11 mouse cellular contexts compared by ENCODE assay signal in genomic region chr6:52220003-52220864, GRCm38 (mm10). TPM values are rescaled to one million over a fixed set of nuclear protein-coding genes. Genes with fewer than 3 reads are reported as not detected.
DNase-seq lines count a peak whose midpoint lies in the region; ATAC-seq and TF ChIP-seq lines count a peak whose summit lies in the region.
"Had no signal": no experiment of that assay in that cellular context is flagged by ENCODE, and none has a peak within 500 bp of the region (broad histone marks: within the 10 kb centered on the region; RNA-seq: fewer than 3 reads in every experiment).

No protein-coding gene starts in this region.

- H3K27me3 ChIP-seq in lung, embryonic 14.5 days (ENCODE audit: insufficient read depth, low read length), result peaks cover 99% of the 10 kb centered on the region
- peaks cover 95% of the 10 kb centered on the region for H3K27me3 ChIP-seq in intestine, embryonic 14.5 days (replicated peaks; ENCODE audit: control insufficient read depth, insufficient read depth, low read length)
- H3K27me3 ChIP-seq in limb, embryonic 10.5 days (ENCODE audit: low read depth, poor library complexity, severe bottlenecking), result peaks cover 36% of the 10 kb centered on the region

- no peak for ATAC-seq in lung, embryonic 14.5 days (ENCODE audit: insufficient read depth)
- ATAC-seq in intestine, embryonic 14.5 days (replicated peaks; ENCODE audit: low FRiP score, low TSS enrichment, low read depth), result no peak

- H3K9ac ChIP-seq in lung, embryonic 14.5 days, result no peak overlapping the region
- H3K9ac ChIP-seq in intestine, embryonic 14.5 days (ENCODE audit: low read length), result peak overlapping the region; percentile 64; the same call in 1 of the 2 replicates
- H3K9ac ChIP-seq: hindbrain, embryonic 13.5 days had no signal

- peak overlapping the region; percentile 58; the same call in 1 of the 2 replicates for H3K4me3 ChIP-seq in lung, embryonic 14.5 days (ENCODE audit: low read depth, low read length)
- peak overlapping the region; percentile 59 for H3K4me3 ChIP-seq in intestine, embryonic 14.5 days (ENCODE audit: low read depth, low read length)
- H3K4me3 ChIP-seq in limb, embryonic 10.5 days, result peak overlapping the region; percentile 90

- no peaks in the 10 kb centered on the region for H3K36me3 ChIP-seq in lung, embryonic 14.5 days (ENCODE audit: insufficient read depth)
- no peaks in the 10 kb centered on the region for H3K36me3 ChIP-seq in intestine, embryonic 14.5 days (ENCODE audit: control insufficient read depth, insufficient read depth, low read length)
- H3K36me3 ChIP-seq in limb, embryonic 10.5 days, result peaks cover 25% of the 10 kb centered on the region
- H3K36me3 ChIP-seq: hindbrain, embryonic 13.5 days had no signal

- 43% methylated on average over 32 of the region's 32 CpGs for WGBS in lung, embryonic 14.5 days
- 37% methylated on average over 32 of the region's 32 CpGs for WGBS in intestine, embryonic 14.5 days
- WGBS in limb, embryonic 10.5 days, result 6% methylated on average over 32 of the region's 32 CpGs

- peak overlapping the region; percentile 94 for H3K4me2 ChIP-seq in lung, embryonic 14.5 days
- peak overlapping the region; percentile 96 for H3K4me2 ChIP-seq in intestine, embryonic 14.5 days (ENCODE audit: low read length)

- no peak for DNase-seq in lung, embryonic 14.5 days
- no peak for DNase-seq in lung, postnatal 36 days
- DNase-seq in intestine, embryonic 14.5 days (ENCODE audit: low spot score), result peak; percentile 85
- DNase-seq in limb, embryonic 10.5 days (ENCODE audit: low spot score), result peak; percentile 73
- peak; percentile 39 for DNase-seq in testis, postnatal 10 days (ENCODE audit: low spot score)
- no peak for DNase-seq in cerebellum, postnatal 25 days
- no peak for DNase-seq in c-Kit-positive CD71-positive TER-119-positive erythroid progenitor cells, embryonic 14.5 days (ENCODE audit: low spot score)
- DNase-seq in retina, postnatal 1 day, result no peak
- DNase-seq: adrenal gland, postnatal 10 days had no signal

- H3K27ac ChIP-seq in lung, embryonic 14.5 days (ENCODE audit: low read depth), result no peak overlapping the region
- H3K27ac ChIP-seq in intestine, embryonic 14.5 days (ENCODE audit: low read depth), result peak overlapping the region; percentile 84; the same call in 1 of the 2 replicates
- H3K27ac ChIP-seq in limb, embryonic 10.5 days, result peak overlapping the region; percentile 99

- H3K9me3 ChIP-seq in lung, embryonic 14.5 days (ENCODE audit: low read depth, low read length), result no peaks in the 10 kb centered on the region
- no peaks in the 10 kb centered on the region for H3K9me3 ChIP-seq in intestine, embryonic 14.5 days (ENCODE audit: control insufficient read depth, low read length)
- H3K9me3 ChIP-seq in limb, embryonic 10.5 days (replicated peaks), result no peaks in the 10 kb centered on the region
- H3K9me3 ChIP-seq: hindbrain, embryonic 13.5 days had no signal

- no peaks in the 10 kb centered on the region for H3K4me1 ChIP-seq in lung, embryonic 14.5 days (ENCODE audit: insufficient read depth)
- peaks cover 23% of the 10 kb centered on the region; the same call in 1 of the 2 replicates for H3K4me1 ChIP-seq in intestine, embryonic 14.5 days (replicated peaks; ENCODE audit: control insufficient read depth, insufficient read depth, low read length)
- H3K4me1 ChIP-seq in limb, embryonic 10.5 days, result peaks cover 65% of the 10 kb centered on the region

- no peak for TF ChIP-seq CTCF in lung, embryonic 14.5 days (IDR thresholded peaks at IDR 0.05; ENCODE audit: low read depth)

RNA-seq across cellular contexts. Expression of gene Hoxa7, which starts 1.4 kb away (rescaled TPM):
- polyA plus RNA-seq in lung, embryonic 14.5 days (2014; fragmentation: Nextera tagmentation; extraction: Ambion mirVana), result 5.8 and 7.4 TPM in 2 replicates
- 9.2 and 10.1 TPM in 2 replicates for polyA plus RNA-seq in intestine, embryonic 14.5 days (2014; fragmentation: Nextera tagmentation; extraction: Ambion mirVana)
- polyA plus RNA-seq in limb, embryonic 10.5 days (2016; fragmentation: Nextera tagmentation; extraction: Ambion mirVana), result 24.7 and 24.8 TPM in 2 replicates

RNA-seq across cellular contexts. Expression of gene Gm28308, which starts 7.1 kb away (rescaled TPM):
- not detected in 2 replicates for polyA plus RNA-seq in lung, embryonic 14.5 days (2014; fragmentation: Nextera tagmentation; extraction: Ambion mirVana)
- not detected in 2 replicates for polyA plus RNA-seq in intestine, embryonic 14.5 days (2014; fragmentation: Nextera tagmentation; extraction: Ambion mirVana)
- polyA plus RNA-seq in limb, embryonic 10.5 days (2016; fragmentation: Nextera tagmentation; extraction: Ambion mirVana), result 0.79 and 1.2 TPM in 2 replicates
- polyA plus RNA-seq: hindbrain, embryonic 13.5 days; liver, adult 2 months had no signal

RNA-seq across cellular contexts. Expression of gene Hoxa3, which starts 7.1 kb away (rescaled TPM):
- polyA plus RNA-seq in lung, embryonic 14.5 days (2014; fragmentation: Nextera tagmentation; extraction: Ambion mirVana), result 10.3 and 11.3 TPM in 2 replicates
- 9.2 and 9.7 TPM in 2 replicates for polyA plus RNA-seq in intestine, embryonic 14.5 days (2014; fragmentation: Nextera tagmentation; extraction: Ambion mirVana)
- 7.0 and 7.9 TPM in 2 replicates for polyA plus RNA-seq in limb, embryonic 10.5 days (2016; fragmentation: Nextera tagmentation; extraction: Ambion mirVana)

RNA-seq across cellular contexts. Expression of gene Hoxa9, which starts 10.7 kb away (rescaled TPM):
- polyA plus RNA-seq in lung, embryonic 14.5 days (2014; fragmentation: Nextera tagmentation; extraction: Ambion mirVana), result 0.19 TPM in 1 of 2 replicates, not detected in the other
- 4.2 and 7.1 TPM in 2 replicates for polyA plus RNA-seq in intestine, embryonic 14.5 days (2014; fragmentation: Nextera tagmentation; extraction: Ambion mirVana)
- 95.7 and 123 TPM in 2 replicates for polyA plus RNA-seq in limb, embryonic 10.5 days (2016; fragmentation: Nextera tagmentation; extraction: Ambion mirVana)

RNA-seq across cellular contexts. Expression of gene Hoxa6, which starts 11.7 kb away (rescaled TPM):
- polyA plus RNA-seq in lung, embryonic 14.5 days (2014; fragmentation: Nextera tagmentation; extraction: Ambion mirVana), result 4.0 and 5.1 TPM in 2 replicates
- polyA plus RNA-seq in intestine, embryonic 14.5 days (2014; fragmentation: Nextera tagmentation; extraction: Ambion mirVana), result 2.5 and 3.9 TPM in 2 replicates
- polyA plus RNA-seq in limb, embryonic 10.5 days (2016; fragmentation: Nextera tagmentation; extraction: Ambion mirVana), result 3.5 and 4.1 TPM in 2 replicates
- polyA plus RNA-seq: liver, adult 2 months had no signal

Comparison
In these comparisons a context has a peak if more than half of its experiments do, and no peak if none do; other contexts are left out.
1. DNase-seq: peak in intestine, embryonic 14.5 days (single experiment), limb, embryonic 10.5 days (single experiment) and testis, postnatal 10 days (single experiment); none in lung, embryonic 14.5 days (single experiment), lung, postnatal 36 days (single experiment), cerebellum, postnatal 25 days (0 of 2), c-Kit-positive CD71-positive TER-119-positive erythroid progenitor cells, embryonic 14.5 days (single experiment) and retina, postnatal 1 day (single experiment).
2. Peak in every context shown above with its lines, with median percentiles within 50 percentile points of each other: H3K4me3 ChIP-seq.